Mouse (Mus musculus) MEL (cell line): ENCODE results near the gene Hmgcs1.

Experiments
- CTCF ChIP-seq, 3 experiments: IDR thresholded peaks in 2 of 3; conservative IDR thresholded peaks in 1 of 3; 2 replicates each; pipeline ENCODE4 v1.5.1; 2011 to 2012; ENCODE audit warnings: low read length in 3 of 3, low read depth in 2 of 3, mild to moderate bottlenecking in 2 of 3, improper control_type of control experiment in 1 of 3, inconsistent platforms in 1 of 3, mixed read lengths in 1 of 3, moderate library complexity in 1 of 3; ENCODE audit not compliant: control insufficient read depth in 1 of 3, insufficient read depth in 1 of 3, poor library complexity in 1 of 3, severe bottlenecking in 1 of 3
- EP300 ChIP-seq, 2 experiments: IDR thresholded peaks; 2 replicates each; pipeline ENCODE4 v1.6.1; 2011; ENCODE audit warnings: improper control_type of control experiment in 2 of 2, low read length in 2 of 2, low read depth in 1 of 2, mild to moderate bottlenecking in 1 of 2
- MAFK ChIP-seq: IDR thresholded peaks from 2 replicates; pipeline ENCODE4 v1.6.1; 2011; ENCODE audit warnings: low read depth, mild to moderate bottlenecking, low read length, improper control_type of control experiment, borderline replicate concordance
- MXI1 ChIP-seq: IDR thresholded peaks from 2 replicates; pipeline ENCODE4 v1.6.1; 2011; ENCODE audit warnings: mild to moderate bottlenecking, low read depth, low read length, improper control_type of control experiment
- POLR2A ChIP-seq, 2 experiments: IDR thresholded peaks; 2 replicates each; pipeline ENCODE4 v1.6.1; 2011 to 2012; ENCODE audit warnings: low read length in 2 of 2, mild to moderate bottlenecking in 2 of 2, control low read depth in 1 of 2, improper control_type of control experiment in 1 of 2, low read depth in 1 of 2, moderate library complexity in 1 of 2; ENCODE audit not compliant: control insufficient read depth in 1 of 2, insufficient read depth in 1 of 2, poor library complexity in 1 of 2
- RAD21 ChIP-seq: IDR thresholded peaks from 2 replicates; pipeline ENCODE4 v1.6.1; 2011; ENCODE audit warnings: mild to moderate bottlenecking, low read depth, low read length, improper control_type of control experiment
- SIN3A ChIP-seq: IDR thresholded peaks from 2 replicates; pipeline ENCODE4 v1.6.1; 2012; ENCODE audit warnings: low read length, improper control_type of control experiment, inconsistent platforms
- TAL1 ChIP-seq: IDR thresholded peaks from 2 replicates; pipeline ENCODE4 v1.6.1; 2012; ENCODE audit warnings: mild to moderate bottlenecking, inconsistent platforms, low read length, moderate library complexity, mixed read lengths
- USF1 ChIP-seq: IDR thresholded peaks from 2 replicates; pipeline ENCODE4 v1.6.1; 2014; ENCODE audit warnings: low read depth, mild to moderate bottlenecking, inconsistent platforms, low read length, improper control_type of control experiment, moderate library complexity
- ZC3H11A ChIP-seq: IDR thresholded peaks from 2 replicates; pipeline ENCODE4 v1.6.1; 2012; ENCODE audit warnings: low read depth, mild to moderate bottlenecking, inconsistent platforms, low read length, improper control_type of control experiment

DNA sequence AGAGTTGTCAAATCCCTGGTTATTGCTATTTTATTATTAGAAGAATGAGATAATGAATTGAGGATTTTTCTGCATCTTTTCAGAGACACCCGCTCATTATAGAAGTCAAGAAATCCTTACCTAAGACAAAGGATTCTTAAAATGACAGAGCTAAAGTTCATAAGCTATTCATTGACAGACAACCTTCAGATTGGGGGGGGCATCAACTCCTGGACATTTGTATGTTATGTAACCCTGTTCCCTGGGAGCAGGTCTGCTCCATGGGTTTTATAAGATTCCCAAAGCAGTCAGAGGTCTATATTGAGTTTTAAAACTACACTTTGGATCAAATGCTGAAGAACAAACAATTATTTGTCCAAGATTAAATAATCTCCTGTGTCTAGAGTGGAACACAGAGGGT lies 43.7 kb upstream of the Hmgcs1 start:
- TF ChIP-seq MAFK = no peak
- TF ChIP-seq MXI1 = no peak
- no peak for TF ChIP-seq TAL1
- no peak for TF ChIP-seq CTCF (IDR thresholded peaks at IDR 0.05 in 2 of 3, conservative IDR thresholded peaks at IDR 0.05 in 1 of 3; ENCODE audit: control insufficient read depth in 1 of 3, insufficient read depth in 1 of 3, low read depth in 2 of 3, low read length in 3 of 3, poor library complexity in 1 of 3, severe bottlenecking in 1 of 3)
- no peak for TF ChIP-seq RAD21
- TF ChIP-seq POLR2A (IDR thresholded peaks at IDR 0.05; ENCODE audit: control insufficient read depth in 1 of 2, insufficient read depth in 1 of 2, low read depth in 1 of 2, low read length in 2 of 2, poor library complexity in 1 of 2) = no peak
- no peak for TF ChIP-seq USF1
- no peak for TF ChIP-seq EP300 (IDR thresholded peaks at IDR 0.05; ENCODE audit: low read depth in 1 of 2, low read length in 2 of 2)
- TF ChIP-seq SIN3A = no peak
- TF ChIP-seq ZC3H11A = no peak
